Mouse (Mus musculus): Measurements from ENCODE around the gene Arvcf.

DNA sequence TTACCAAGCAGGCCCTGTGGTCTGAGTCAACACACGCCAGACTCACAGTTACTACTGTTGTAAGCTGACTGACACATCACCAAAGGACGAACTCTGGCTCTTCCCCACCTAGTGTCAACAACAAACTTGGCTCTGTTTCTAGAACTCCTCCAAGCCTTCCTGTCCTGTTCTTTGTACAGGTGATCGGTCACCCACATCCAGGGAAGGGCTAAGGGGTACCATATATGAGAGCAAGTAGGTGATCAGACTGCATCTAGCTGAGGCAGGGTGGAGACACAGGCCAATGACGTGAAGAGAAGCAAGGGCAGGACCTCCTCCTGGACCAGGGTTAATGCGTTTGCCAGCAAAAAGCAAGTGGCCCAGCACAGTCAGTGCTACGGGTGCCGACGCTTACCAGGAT, 6.4 kb upstream of the Arvcf start:
- no peak for TF ChIP-seq CTCF (IDR thresholded peaks at IDR 0.05; ENCODE audit: borderline replicate concordance, extremely low read depth, insufficient read depth, insufficient read length)
- no peak for TF ChIP-seq POLR2A (IDR thresholded peaks at IDR 0.05; ENCODE audit: borderline replicate concordance, extremely low read depth, insufficient read depth, insufficient read length, poor library complexity, severe bottlenecking)
